Mouse (Mus musculus) hindbrain, embryonic 10.5 days (tissue): ENCODE measurements at regions not wholly inside any gene's neighbourhood (a gene's known extent, or its start where the extent isn't known, plus 50 kb on each side); places are given as distances from the start of the nearest gene placed in this dataset.

Source experiments
- DNase-seq: peaks from one replicate; pipeline ENCODE4 v3.0.0-alpha.2; 2017; ENCODE audit warnings: low spot score
- H3K27ac ChIP-seq: fragments of 300-500 bp; sonication (generic); 2 replicates; pipeline ENCODE4 v1.5.1; 2016; ENCODE audit warnings: mild to moderate bottlenecking, moderate library complexity
- H3K27me3 ChIP-seq: fragments of 300-500 bp; sonication (generic); 2 replicates; pipeline ENCODE4 v1.6.1; 2016; ENCODE audit warnings: mild to moderate bottlenecking; ENCODE audit not compliant: poor library complexity, insufficient read depth, severe bottlenecking
- H3K36me3 ChIP-seq: fragments of 300-500 bp; sonication (generic); 2 replicates; pipeline ENCODE4 v1.6.1; 2016; ENCODE audit warnings: mild to moderate bottlenecking, moderate library complexity
- H3K4me1 ChIP-seq: fragments of 300-500 bp; sonication (generic); replicated peaks from 2 replicates; pipeline ENCODE4 v1.6.1; 2016; ENCODE audit warnings: mild to moderate bottlenecking
- H3K4me3 ChIP-seq: fragments of 300-500 bp; sonication (generic); 2 replicates; pipeline ENCODE4 v1.5.1; 2016; ENCODE audit warnings: mild to moderate bottlenecking, moderate library complexity
- H3K9me3 ChIP-seq: fragments of 300-500 bp; sonication (generic); 2 replicates; pipeline ENCODE4 v1.6.1; 2016; ENCODE audit warnings: mild to moderate bottlenecking, moderate library complexity
- WGBS: fragments of 180-500 bp; shearing (Covaris S2); methylation state at CpG from one replicate; pipeline ENCODE4 v1.1.7; 2016; 5-methylcytosine and 5-hydroxymethylcytosine counted together

- Histone ChIP-seq H3K4me3 (no peak overlapping the region), H3K4me1 (no peaks in the 10 kb centered on the region), H3K27me3 (no peaks in the 10 kb centered on the region), H3K36me3 (no peaks in the 10 kb centered on the region), H3K27ac (no peak overlapping the region), H3K9me3 (no peaks in the 10 kb centered on the region)
- DNase-seq, result peak; percentile 68
- 16% methylated on average over 8 of the region's 8 CpGs for WGBS
Observed at GRCm38 (mm10) chr4:24154418-24154817, 341.8 kb upstream of the Mms22l start.

- H3K36me3 ChIP-seq, result no peaks in the 10 kb centered on the region
- WGBS, result 65% methylated on average over 2 of the region's 2 CpGs
- H3K4me1 ChIP-seq, result no peaks in the 10 kb centered on the region
- DNase-seq, result no peak
- no peaks in the 10 kb centered on the region for H3K9me3 ChIP-seq
- no peaks in the 10 kb centered on the region for H3K27me3 ChIP-seq
- no peak overlapping the region for H3K27ac ChIP-seq
- no peak overlapping the region for H3K4me3 ChIP-seq
Observed at GRCm38 (mm10) chr4:24173750-24174149, 322.5 kb upstream of the Mms22l start.

DNA sequence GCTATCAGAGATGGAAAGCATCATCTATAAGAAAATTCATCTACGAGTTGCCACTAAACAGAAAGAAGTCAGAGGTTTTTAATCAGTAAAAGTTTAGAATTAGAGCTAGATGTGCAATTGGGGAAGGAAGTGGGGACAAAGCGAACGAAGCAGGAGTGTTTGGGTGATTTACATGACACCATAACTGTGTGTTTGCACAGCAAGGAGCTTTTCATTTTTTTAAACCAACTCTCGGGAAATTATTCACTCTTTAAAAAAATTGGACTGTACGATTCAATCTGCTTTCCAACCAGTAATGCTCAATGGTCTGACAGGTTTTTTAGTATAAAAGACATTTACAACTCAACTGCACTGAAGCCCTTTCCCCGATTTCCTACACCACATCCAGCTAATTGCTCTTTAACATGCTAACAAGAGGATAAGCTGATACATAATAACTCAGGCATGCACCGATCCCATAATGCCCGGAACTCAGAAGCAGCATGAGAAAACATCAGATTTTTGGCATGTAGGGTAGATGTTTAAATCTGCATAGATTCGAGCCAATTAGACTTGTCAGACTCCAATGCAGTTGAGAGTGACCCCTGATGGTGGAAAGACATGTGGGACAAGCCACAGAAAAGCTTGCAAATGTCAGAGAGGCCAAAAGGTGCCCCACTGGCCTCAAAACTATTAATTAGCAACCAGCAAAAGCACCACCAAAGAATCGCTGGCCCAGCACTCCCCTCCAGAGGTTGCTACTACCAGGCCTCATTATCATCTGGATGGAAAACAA is 282.8 kb upstream of the Mms22l start:
- H3K27me3 ChIP-seq, result no peaks in the 10 kb centered on the region
- 67% methylated on average over 10 of the region's 10 CpGs for WGBS
- no peaks in the 10 kb centered on the region; the same call in 1 of the 2 replicates for H3K4me1 ChIP-seq
- no peak overlapping the region for H3K27ac ChIP-seq
- no peaks in the 10 kb centered on the region for H3K9me3 ChIP-seq
- H3K4me3 ChIP-seq, result no peak overlapping the region
- no peaks in the 10 kb centered on the region for H3K36me3 ChIP-seq
- DNase-seq, result peak; percentile 4

- Histone ChIP-seq H3K4me3 (no peak overlapping the region), H3K27me3 (no peaks in the 10 kb centered on the region), H3K9me3 (no peaks in the 10 kb centered on the region), H3K27ac (no peak overlapping the region), H3K36me3 (no peaks in the 10 kb centered on the region), H3K4me1 (no peaks in the 10 kb centered on the region; the same call in 1 of the 2 replicates)
- DNase-seq, result no peak
- 60% methylated on average over 3 of the region's 3 CpGs for WGBS
Observed at GRCm38 (mm10) chr4:24214037-24214362, 282.3 kb upstream of the Mms22l start.

DNA sequence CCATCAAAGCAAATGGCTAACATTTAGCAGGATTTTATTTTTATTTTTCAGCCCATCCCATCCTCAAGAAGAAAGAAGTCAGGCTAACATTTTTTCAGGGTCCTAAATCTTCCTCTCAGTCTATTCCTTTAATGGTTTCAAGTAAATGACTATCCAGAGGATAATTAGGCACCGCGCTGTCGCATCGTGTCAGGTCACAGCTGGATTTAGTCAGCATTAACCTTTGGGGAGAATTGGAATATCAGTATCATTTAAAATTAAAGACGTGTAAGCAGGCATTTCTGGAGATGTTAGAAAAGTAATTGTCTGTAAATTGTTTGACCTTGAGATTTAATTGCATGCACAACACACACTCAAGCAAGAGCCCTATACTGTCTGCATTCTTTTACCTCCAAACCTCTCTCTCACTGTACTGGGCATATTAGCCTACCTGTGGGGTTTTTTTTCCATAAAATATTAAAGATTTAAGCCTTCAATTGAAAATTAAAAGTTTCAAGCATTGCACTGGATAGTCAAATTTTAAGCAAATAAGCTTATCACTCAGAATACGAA is 277.8 kb upstream of the Mms22l start:
- H3K4me3 ChIP-seq, result no peak overlapping the region
- no peak for DNase-seq
- H3K27ac ChIP-seq, result no peak overlapping the region
- 74% methylated on average over 6 of the region's 6 CpGs for WGBS
- no peaks in the 10 kb centered on the region for H3K27me3 ChIP-seq
- no peaks in the 10 kb centered on the region for H3K36me3 ChIP-seq
- no peaks in the 10 kb centered on the region; the same call in 1 of the 2 replicates for H3K4me1 ChIP-seq
- no peaks in the 10 kb centered on the region for H3K9me3 ChIP-seq

GRCm38 (mm10) chr4:24219074-24219497 is 277.2 kb upstream of the Mms22l start:
- no peak overlapping the region for H3K4me3 ChIP-seq
- 64% methylated on average over 4 of the region's 4 CpGs for WGBS
- no peaks in the 10 kb centered on the region for H3K36me3 ChIP-seq
- H3K4me1 ChIP-seq, result no peaks in the 10 kb centered on the region; the same call in 1 of the 2 replicates
- no peak overlapping the region for H3K27ac ChIP-seq
- no peaks in the 10 kb centered on the region for H3K27me3 ChIP-seq
- no peak for DNase-seq
- H3K9me3 ChIP-seq, result no peaks in the 10 kb centered on the region

- Histone ChIP-seq H3K36me3 (no peaks in the 10 kb centered on the region), H3K4me3 (no peak overlapping the region), H3K9me3 (no peaks in the 10 kb centered on the region), H3K27me3 (no peaks in the 10 kb centered on the region), H3K27ac (no peak overlapping the region), H3K4me1 (no peaks in the 10 kb centered on the region)
- DNase-seq, result no peak
- 86% methylated on average over 3 of the region's 3 CpGs for WGBS
Observed at GRCm38 (mm10) chr4:24219583-24219982, 276.7 kb upstream of the Mms22l start.

- H3K36me3 ChIP-seq, result no peaks in the 10 kb centered on the region
- no peaks in the 10 kb centered on the region for H3K4me1 ChIP-seq
- H3K9me3 ChIP-seq, result no peaks in the 10 kb centered on the region
- no peak overlapping the region for H3K27ac ChIP-seq
- DNase-seq, result no peak
- no peaks in the 10 kb centered on the region for H3K27me3 ChIP-seq
- no peak overlapping the region for H3K4me3 ChIP-seq
- WGBS, result 62% methylated on average over 6 of the region's 6 CpGs
Observed at GRCm38 (mm10) chr4:24245124-24245523, 251.1 kb upstream of the Mms22l start.

GRCm38 (mm10) chr4:24248142-24249054 is 247.9 kb upstream of the Mms22l start:
- H3K27ac ChIP-seq, result no peak overlapping the region
- H3K9me3 ChIP-seq, result no peaks in the 10 kb centered on the region
- H3K36me3 ChIP-seq, result no peaks in the 10 kb centered on the region
- H3K27me3 ChIP-seq, result no peaks in the 10 kb centered on the region
- DNase-seq, result no peak
- 68% methylated on average over 6 of the region's 6 CpGs for WGBS
- H3K4me3 ChIP-seq, result no peak overlapping the region
- no peaks in the 10 kb centered on the region for H3K4me1 ChIP-seq

GRCm38 (mm10) chr4:24249243-24249970 is 246.8 kb upstream of the Mms22l start:
- peak; percentile 6 for DNase-seq
- Histone ChIP-seq H3K27me3 (no peaks in the 10 kb centered on the region), H3K27ac (no peak overlapping the region), H3K4me3 (no peak overlapping the region), H3K36me3 (no peaks in the 10 kb centered on the region), H3K4me1 (no peaks in the 10 kb centered on the region), H3K9me3 (no peaks in the 10 kb centered on the region)
- 42% methylated on average over 6 of the region's 6 CpGs for WGBS

GRCm38 (mm10) chr4:24278154-24278553 is 218.1 kb upstream of the Mms22l start:
- Histone ChIP-seq H3K36me3 (no peaks in the 10 kb centered on the region), H3K9me3 (peaks cover 5% of the 10 kb centered on the region; the same call in 1 of the 2 replicates), H3K27me3 (no peaks in the 10 kb centered on the region), H3K4me1 (no peaks in the 10 kb centered on the region), H3K27ac (no peak overlapping the region), H3K4me3 (no peak overlapping the region)
- no peak for DNase-seq
- 51% methylated on average over 3 of the region's 3 CpGs for WGBS
